Mouse (Mus musculus): ENCODE measurements at regions not wholly inside any gene's neighbourhood (a gene's known extent, or its start where the extent isn't known, plus 50 kb on each side); places are given as distances from the start of the nearest gene placed in this dataset.

DNA sequence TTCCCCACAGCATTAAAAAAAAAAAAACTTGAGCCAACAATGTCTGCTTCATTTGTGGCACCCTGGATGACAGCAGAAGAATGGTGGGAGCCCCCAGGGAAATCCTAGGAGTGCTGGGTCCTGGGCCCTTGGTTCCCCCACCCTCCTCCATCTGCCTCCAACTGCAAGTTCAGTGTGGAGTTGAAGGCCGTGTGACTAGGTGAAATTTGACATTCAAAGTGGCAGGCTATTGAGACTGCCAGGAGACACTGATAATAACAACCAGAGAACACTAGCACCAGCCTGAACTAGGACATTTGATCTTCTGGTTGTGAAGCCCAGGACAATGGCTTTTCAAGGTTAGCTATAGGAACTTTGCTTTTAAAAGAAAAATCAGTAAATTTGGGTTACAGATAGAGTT is 74.0 kb downstream of the Adamts15 start:
- no peaks in the 10 kb centered on the region for H3K27me3 ChIP-seq
- no peak overlapping the region for H3K4me3 ChIP-seq (replicated peaks)
- H3K4me2 ChIP-seq (replicated peaks), result no peak overlapping the region
- no peaks in the 10 kb centered on the region for H3K9me3 ChIP-seq
- H3K27ac ChIP-seq, result no peak overlapping the region
- WGBS, result 53% methylated on average over 1 of the region's 1 CpGs
- ATAC-seq, result no peak
- H3K9ac ChIP-seq (replicated peaks), result no peak overlapping the region
- H3K4me1 ChIP-seq (replicated peaks), result no peaks in the 10 kb centered on the region
- no peaks in the 10 kb centered on the region for H3K36me3 ChIP-seq

DNA sequence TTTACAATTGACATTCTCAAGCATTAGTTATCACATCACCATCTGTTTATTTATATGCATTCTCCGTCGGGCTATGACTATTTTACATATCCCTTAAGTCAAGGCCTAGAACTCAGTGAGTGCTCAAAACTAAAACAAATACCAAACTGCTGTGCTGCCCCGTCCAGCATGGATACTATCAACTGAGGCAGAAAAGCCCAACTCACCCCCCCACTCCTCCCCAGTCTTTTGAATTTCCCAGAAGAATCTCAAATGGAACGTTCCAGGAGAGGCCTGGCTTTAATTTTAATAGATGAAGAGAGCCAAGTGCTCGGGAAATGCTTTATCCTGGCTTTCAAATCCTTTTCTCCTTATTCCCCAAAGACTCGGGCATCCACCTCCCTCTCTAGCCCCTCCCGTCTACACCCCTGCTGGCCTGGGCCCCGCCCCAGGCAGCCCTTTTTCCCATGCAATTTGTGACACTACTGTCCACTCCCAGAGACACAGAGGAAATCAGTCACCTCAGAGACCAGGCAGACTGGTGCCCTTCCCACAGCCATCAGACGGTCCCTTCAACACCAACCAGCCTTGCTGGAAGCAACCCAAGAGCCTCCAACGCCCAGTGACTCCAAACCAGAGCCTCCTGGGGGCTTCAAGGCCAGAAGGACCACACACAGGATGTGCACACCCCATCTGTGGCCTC is 76.5 kb downstream of the Adamts15 start:
- no peak overlapping the region for H3K27ac ChIP-seq
- ATAC-seq, result no peak
- no peak overlapping the region for H3K4me3 ChIP-seq (replicated peaks)
- H3K4me1 ChIP-seq (replicated peaks), result no peaks in the 10 kb centered on the region
- 60% methylated on average over 10 of the region's 10 CpGs for WGBS
- no peaks in the 10 kb centered on the region for H3K9me3 ChIP-seq
- H3K36me3 ChIP-seq, result no peaks in the 10 kb centered on the region
- no peaks in the 10 kb centered on the region for H3K27me3 ChIP-seq
- no peak overlapping the region for H3K9ac ChIP-seq (replicated peaks)
- no peak overlapping the region for H3K4me2 ChIP-seq (replicated peaks)

DNA sequence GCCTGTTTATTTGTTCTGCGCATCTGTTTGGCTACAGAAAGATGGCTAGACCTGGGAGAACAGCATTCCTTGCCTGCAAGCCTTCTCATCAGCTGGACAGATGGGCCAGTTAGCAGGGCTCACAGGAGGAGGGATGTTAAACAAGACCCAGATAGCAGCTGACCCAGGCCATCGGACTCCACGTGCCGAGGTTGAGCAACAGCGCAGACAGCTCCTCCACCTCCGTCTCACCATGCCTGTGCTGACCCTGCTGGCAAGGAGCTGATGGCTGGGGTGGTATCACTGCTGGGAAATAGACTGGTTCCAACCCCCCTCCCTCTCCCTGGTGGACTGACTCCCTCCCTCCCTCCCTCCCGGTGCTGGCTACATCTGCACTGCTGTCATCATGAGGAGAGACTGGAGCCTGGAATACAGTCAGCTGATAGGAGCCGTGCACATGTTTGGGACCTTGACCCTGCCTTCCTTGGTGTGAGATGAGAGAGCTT is 78.1 kb downstream of the Adamts15 start:
- WGBS, result 81% methylated on average over 7 of the region's 8 CpGs
- Histone ChIP-seq H3K9ac (replicated peaks) (no peak overlapping the region), H3K4me2 (replicated peaks) (no peak overlapping the region), H3K27ac (no peak overlapping the region), H3K27me3 (no peaks in the 10 kb centered on the region), H3K4me3 (replicated peaks) (no peak overlapping the region), H3K4me1 (replicated peaks) (no peaks in the 10 kb centered on the region), H3K9me3 (no peaks in the 10 kb centered on the region), H3K36me3 (no peaks in the 10 kb centered on the region)
- no peak for ATAC-seq

DNA sequence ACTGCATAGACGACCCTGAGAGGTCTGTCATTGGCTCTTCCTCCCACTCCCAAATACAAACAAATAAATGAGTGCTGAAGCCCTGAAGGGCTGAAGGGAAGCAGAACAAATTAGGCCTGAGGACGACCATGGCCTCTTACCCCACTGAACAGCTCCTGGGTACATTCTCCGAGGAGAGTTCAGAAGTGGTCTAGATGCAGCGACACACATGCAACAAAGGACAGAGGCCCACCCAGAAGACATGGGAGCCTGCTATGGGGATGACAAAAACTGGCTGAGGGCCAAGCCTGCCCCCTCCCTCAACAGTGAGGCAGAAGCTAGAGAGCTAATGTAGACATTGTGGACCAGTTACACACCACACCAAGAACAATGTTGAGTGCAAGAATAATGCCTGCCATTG is 87.3 kb downstream of the Adamts15 start:
- no peak overlapping the region for H3K27ac ChIP-seq
- no peaks in the 10 kb centered on the region for H3K9me3 ChIP-seq
- no peak for ATAC-seq
- H3K4me2 ChIP-seq (replicated peaks), result no peak overlapping the region
- 63% methylated on average over 4 of the region's 4 CpGs for WGBS
- no peaks in the 10 kb centered on the region for H3K4me1 ChIP-seq (replicated peaks)
- no peaks in the 10 kb centered on the region for H3K36me3 ChIP-seq
- H3K9ac ChIP-seq (replicated peaks), result no peak overlapping the region
- H3K27me3 ChIP-seq, result no peaks in the 10 kb centered on the region
- no peak overlapping the region for H3K4me3 ChIP-seq (replicated peaks)

DNA sequence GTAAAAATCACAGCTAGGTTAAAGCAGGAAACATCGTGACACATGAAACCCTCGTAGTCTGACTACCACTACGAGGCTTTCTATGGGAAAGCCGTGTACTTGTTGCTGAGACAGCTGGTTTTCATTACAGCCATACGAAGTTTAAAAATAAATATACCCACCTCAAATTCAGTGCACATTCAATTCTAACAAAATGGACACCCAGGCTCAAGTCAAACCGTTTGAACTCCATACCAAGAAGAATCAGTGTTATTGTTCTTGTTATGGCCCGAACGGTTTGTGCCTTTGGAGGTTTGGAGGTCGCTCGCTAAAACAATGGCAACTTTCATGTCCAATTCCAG is 87.7 kb downstream of the Adamts15 start:
- no peak for ATAC-seq
- 84% methylated on average over 10 of the region's 10 CpGs for WGBS

DNA sequence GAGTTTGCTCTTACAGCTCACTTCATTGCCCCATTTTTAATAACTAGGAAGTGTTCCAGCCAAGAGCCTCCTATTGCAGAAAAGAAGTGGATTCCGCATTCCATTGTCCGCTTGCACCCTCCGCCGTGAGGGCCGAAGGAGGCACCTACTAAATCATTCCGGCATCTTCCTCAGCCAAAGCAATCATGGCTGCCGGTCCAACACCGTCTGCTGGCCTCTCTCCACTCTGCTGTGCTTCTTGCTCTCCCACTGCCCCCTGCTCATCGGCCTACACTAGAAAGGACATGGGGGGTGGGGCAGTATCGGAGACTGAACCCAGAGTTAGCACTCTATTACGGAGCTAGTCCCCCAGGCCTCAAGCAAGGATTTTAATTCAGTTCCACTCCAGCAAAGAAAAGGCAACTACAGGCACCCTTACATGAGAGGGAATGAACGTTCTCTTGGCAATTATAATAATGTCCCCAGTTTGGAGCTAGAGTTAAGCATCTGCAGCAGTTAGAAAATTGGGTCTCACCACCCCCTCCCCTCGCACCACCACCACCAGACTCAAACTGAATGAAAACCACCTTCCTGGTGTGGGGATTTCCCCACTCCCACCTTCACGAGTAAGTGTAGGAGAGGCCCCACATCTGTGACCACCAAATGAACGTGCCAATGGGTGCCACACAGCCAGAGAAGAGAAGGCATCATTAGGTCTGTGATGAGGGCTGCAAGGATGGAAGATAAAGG is 88.3 kb downstream of the Adamts15 start:
- no peaks in the 10 kb centered on the region for H3K4me1 ChIP-seq (replicated peaks)
- H3K27me3 ChIP-seq, result no peaks in the 10 kb centered on the region
- no peak overlapping the region for H3K4me2 ChIP-seq (replicated peaks)
- WGBS, result 92% methylated on average over 15 of the region's 15 CpGs
- H3K9me3 ChIP-seq, result no peaks in the 10 kb centered on the region
- H3K9ac ChIP-seq (replicated peaks), result no peak overlapping the region
- H3K36me3 ChIP-seq, result no peaks in the 10 kb centered on the region
- H3K27ac ChIP-seq, result no peak overlapping the region
- no peak overlapping the region for H3K4me3 ChIP-seq (replicated peaks)
- ATAC-seq, result no peak

More for the DNA sequence above, 87.7 kb downstream of the Adamts15 start:
- no peak overlapping the region for H3K4me3 ChIP-seq (replicated peaks)
- no peaks in the 10 kb centered on the region for H3K27me3 ChIP-seq
- no peak overlapping the region for H3K9ac ChIP-seq (replicated peaks)
- no peak overlapping the region for H3K4me2 ChIP-seq (replicated peaks)
- H3K4me1 ChIP-seq (replicated peaks), result no peaks in the 10 kb centered on the region
- no peaks in the 10 kb centered on the region for H3K36me3 ChIP-seq
- no peaks in the 10 kb centered on the region for H3K9me3 ChIP-seq
- no peak overlapping the region for H3K27ac ChIP-seq

DNA sequence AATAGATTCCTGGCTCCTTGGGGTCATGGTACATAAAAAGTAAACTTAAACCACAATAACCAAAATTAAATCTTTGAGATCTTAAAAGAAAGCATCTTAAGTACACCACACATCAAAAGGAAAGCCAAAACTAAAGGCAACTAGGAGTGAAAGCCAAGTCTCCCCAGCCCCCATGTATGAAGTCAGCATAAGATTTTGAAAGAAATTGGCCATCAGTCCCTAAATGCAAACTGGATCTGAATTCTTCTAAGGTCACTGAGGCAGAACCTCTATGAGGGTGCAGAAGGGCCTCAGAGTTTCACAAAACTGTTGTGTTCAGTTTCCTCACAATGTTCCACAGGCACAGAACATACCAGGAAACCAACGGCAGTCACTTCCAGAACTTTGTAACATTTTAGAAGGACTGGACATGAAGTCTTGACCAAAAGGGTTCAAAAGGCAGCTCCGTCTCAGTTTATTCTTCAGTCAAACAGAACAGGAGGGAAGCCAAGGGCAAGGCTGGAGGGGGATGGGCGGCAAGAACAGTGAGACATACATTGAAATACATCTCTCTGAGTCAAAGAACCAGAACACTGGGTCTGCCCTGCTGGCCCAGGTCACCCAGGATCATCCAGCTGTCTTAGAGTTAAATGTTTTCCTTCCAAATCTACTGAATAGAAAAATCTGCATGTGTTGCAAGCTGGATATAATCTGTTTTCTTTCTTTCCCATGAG is 92.9 kb downstream of the Adamts15 start:
- Histone ChIP-seq H3K27me3 (no peaks in the 10 kb centered on the region), H3K4me2 (replicated peaks) (no peak overlapping the region), H3K4me3 (replicated peaks) (no peak overlapping the region), H3K9ac (replicated peaks) (no peak overlapping the region), H3K27ac (no peak overlapping the region), H3K4me1 (replicated peaks) (no peaks in the 10 kb centered on the region), H3K36me3 (no peaks in the 10 kb centered on the region), H3K9me3 (no peaks in the 10 kb centered on the region)
- 87% methylated on average over 3 of the region's 3 CpGs for WGBS
- no peak for ATAC-seq

DNA sequence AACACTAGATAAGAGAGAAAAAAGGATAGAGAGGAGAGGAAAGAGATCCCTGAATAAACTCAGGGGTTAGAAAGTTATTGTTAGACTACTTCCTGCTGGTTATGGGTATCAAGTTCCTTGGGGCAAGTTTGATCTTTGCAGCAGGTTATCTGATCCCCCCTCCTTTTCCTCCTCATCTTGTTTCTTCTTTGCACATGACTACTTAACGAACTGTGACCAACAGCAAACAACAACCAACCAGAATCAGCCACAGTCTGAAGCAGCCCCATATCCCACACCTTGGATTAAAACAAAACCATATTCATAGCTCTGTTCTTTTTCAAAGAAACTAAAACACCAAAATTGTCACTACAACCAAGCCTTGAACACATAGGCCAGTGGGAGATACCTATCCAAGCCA is 94.5 kb downstream of the Adamts15 start:
- Histone ChIP-seq H3K27me3 (no peaks in the 10 kb centered on the region), H3K4me2 (replicated peaks) (no peak overlapping the region), H3K4me1 (replicated peaks) (no peaks in the 10 kb centered on the region), H3K36me3 (no peaks in the 10 kb centered on the region), H3K27ac (no peak overlapping the region), H3K9ac (replicated peaks) (no peak overlapping the region), H3K4me3 (replicated peaks) (no peak overlapping the region), H3K9me3 (no peaks in the 10 kb centered on the region)
- no peak for ATAC-seq
- 60% methylated on average over 1 of the region's 1 CpGs for WGBS

DNA sequence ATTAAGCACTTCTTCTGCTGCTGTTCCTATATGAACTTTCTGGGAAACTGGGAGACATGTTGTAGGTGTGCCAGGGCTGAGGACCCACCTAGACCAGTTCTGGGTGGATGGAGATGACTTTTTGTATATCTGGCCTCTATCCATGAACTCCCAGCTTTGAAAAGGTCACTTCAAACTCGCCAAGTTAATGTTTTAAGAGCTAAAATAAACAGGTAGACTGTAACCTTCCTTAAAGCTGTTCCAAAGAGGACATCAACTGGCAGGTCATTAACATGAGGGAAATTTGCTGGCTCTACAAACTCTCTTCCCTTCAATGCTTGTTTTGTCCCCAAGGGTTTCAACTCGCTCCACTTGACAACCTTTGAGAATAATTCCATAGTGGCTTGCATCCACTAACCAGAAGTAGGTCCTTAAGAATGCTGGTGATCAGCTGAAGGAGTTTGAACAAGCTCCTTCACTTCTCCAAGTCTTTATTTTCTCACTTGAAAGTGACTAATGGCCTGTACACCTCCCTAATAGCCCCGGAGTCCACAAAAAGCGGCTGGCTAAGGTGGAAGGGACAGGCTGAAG is 98.1 kb downstream of the Adamts15 start:
- ATAC-seq, result no peak
- no peaks in the 10 kb centered on the region for H3K36me3 ChIP-seq
- H3K27me3 ChIP-seq, result no peaks in the 10 kb centered on the region
- no peak overlapping the region for H3K4me2 ChIP-seq (replicated peaks)
- H3K9ac ChIP-seq (replicated peaks), result no peak overlapping the region
- 77% methylated on average over 4 of the region's 4 CpGs for WGBS
- no peaks in the 10 kb centered on the region for H3K4me1 ChIP-seq (replicated peaks)
- no peak overlapping the region for H3K27ac ChIP-seq
- no peaks in the 10 kb centered on the region for H3K9me3 ChIP-seq
- no peak overlapping the region for H3K4me3 ChIP-seq (replicated peaks)

DNA sequence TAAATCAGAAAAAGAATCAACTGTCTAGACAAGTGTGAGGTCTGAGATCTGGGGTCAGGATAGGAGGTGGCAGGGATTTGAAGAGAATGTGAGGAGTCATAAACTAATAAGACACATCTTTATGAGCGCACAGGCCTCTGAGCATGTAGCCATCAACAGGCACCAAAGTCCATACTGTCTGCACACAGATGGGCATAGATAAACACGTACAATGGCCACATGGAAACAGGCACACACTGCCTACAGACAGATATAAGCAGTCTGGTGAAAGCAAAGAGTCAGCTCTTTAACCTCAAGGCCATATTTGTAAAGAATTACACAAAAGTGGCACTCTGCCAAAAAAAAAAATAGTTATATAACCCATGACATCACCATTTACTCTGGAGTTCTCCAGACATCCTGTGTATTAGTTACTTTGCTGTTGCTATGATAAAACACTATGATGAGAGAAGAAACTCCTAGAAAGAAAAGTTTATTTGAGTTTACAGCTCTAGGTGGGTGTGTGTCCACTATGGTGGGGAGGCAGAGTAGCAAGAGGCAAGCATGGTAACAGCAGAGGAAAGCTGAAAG is 101.4 kb downstream of the Adamts15 start:
- WGBS, result 93% methylated on average over 2 of the region's 2 CpGs

DNA sequence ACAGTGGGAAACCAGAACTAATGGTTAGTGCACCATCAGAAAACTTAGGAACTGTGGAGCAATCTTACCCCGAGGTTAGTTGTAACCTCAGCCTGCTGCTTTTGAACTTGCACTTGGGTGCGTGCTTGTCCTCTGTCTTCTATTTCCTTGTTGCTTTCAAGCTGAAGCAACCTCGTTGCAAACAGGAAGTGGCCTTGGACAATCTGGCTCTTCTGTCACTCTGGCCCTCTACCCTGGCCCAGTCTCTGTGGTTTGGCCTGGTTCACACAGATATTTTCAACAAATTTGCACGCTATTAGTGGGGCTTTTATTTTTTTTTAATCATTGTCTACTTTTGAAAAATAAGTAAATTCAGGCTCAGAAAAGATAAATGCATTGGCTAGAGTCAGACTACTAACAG is 109.0 kb downstream of the Adamts15 start:
- Histone ChIP-seq H3K27me3 (no peaks in the 10 kb centered on the region), H3K4me2 (replicated peaks) (no peak overlapping the region), H3K27ac (no peak overlapping the region), H3K9me3 (no peaks in the 10 kb centered on the region), H3K4me3 (replicated peaks) (no peak overlapping the region), H3K4me1 (replicated peaks) (no peaks in the 10 kb centered on the region), H3K9ac (replicated peaks) (no peak overlapping the region), H3K36me3 (no peaks in the 10 kb centered on the region)
- ATAC-seq, result no peak
- 85% methylated on average over 4 of the region's 4 CpGs for whole genome bisulfite sequencing

More for the DNA sequence above, 101.4 kb downstream of the Adamts15 start:
- Histone ChIP-seq H3K4me2 (replicated peaks) (no peak overlapping the region), H3K9ac (replicated peaks) (no peak overlapping the region), H3K9me3 (no peaks in the 10 kb centered on the region), H3K36me3 (no peaks in the 10 kb centered on the region), H3K27ac (no peak overlapping the region), H3K4me3 (replicated peaks) (no peak overlapping the region), H3K4me1 (replicated peaks) (no peaks in the 10 kb centered on the region), H3K27me3 (no peaks in the 10 kb centered on the region)
- no peak for ATAC-seq

DNA sequence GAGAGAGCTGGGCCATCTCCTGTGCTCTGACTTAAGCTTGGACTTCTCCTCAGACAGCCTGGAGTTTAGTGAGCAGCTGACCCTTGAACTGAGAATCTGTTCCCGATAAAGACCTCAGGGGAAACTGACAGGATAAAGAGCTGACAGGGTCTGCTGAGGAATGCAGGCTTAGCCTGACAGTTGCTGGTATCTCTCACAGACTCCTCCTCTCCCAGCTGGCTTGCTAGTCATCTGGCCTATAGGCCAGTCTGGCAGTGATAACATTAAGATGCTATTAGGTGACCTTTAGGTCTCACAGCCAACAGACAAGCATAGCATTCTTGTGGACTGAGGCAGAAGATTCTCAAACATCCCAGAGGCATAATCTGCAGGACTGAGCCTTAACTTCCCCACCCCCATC is 111.4 kb downstream of the Adamts15 start:
- Histone ChIP-seq H3K27me3 (no peaks in the 10 kb centered on the region), H3K9me3 (no peaks in the 10 kb centered on the region), H3K9ac (replicated peaks) (no peak overlapping the region), H3K27ac (no peak overlapping the region), H3K36me3 (no peaks in the 10 kb centered on the region), H3K4me1 (replicated peaks) (no peaks in the 10 kb centered on the region), H3K4me3 (replicated peaks) (no peak overlapping the region), H3K4me2 (replicated peaks) (no peak overlapping the region)
- WGBS, result 13% methylated on average over 1 of the region's 1 CpGs
- no peak for ATAC-seq

All from midbrain, embryonic 13.5 days (tissue).